Mouse (Mus musculus) lung, adult 10 weeks (tissue): ENCODE measurements around the gene Uox. TPM values are rescaled to one million over a fixed set of nuclear protein-coding genes. Genes with fewer than 3 reads are reported as not detected.

Source experiments
- polyA plus RNA-seq: library from polyadenylated mRNA; stranded (reverse); fragments of 350-450 nt; fragmentation: Illumina TruSeq; extraction: RNeasy Lipid Tissue Mini Kit (QIAGEN cat#74804); gene quantifications from one replicate; pipeline ENCODE4 v1.2.3, GENCODE M21; 2014; ENCODE audit warnings: low read depth, low replicate concordance; ENCODE audit not compliant: insufficient read depth

Uox gene
- polyA plus RNA-seq = 1.1 TPM

DNA sequence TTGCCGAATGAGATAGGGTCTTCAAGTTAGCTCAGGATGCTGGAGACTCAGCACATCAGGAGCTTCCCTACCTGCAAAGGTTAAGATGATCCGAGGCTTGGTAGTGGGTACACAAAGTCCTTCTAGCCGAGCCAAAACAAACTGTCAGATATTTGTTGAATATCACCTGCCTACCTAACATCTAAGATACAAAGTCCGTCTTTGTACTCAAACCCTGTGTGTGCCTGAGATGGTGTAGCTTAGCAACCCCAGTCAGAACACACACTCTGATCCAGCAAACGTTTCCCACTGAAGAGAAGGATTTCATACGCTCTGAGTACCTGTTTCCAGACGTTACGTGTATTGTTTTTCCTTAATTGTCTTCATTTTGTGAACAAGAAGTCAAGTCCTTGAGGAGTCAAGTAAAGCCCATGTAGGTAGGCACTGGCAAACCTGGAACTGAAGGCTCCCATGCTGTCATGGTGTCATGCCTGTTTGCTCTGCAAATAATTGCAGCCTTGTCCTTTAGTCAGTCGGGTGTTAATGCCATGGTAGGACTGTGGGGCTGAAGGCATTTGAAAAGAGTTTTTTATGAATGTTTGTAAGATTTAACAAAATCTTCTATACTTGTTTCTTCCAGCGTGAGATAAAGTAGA is at the start of gene Uox:
TSS of gene Uox (plus strand) at position 279 of the 635 bp plus-strand sequence.

DNA sequence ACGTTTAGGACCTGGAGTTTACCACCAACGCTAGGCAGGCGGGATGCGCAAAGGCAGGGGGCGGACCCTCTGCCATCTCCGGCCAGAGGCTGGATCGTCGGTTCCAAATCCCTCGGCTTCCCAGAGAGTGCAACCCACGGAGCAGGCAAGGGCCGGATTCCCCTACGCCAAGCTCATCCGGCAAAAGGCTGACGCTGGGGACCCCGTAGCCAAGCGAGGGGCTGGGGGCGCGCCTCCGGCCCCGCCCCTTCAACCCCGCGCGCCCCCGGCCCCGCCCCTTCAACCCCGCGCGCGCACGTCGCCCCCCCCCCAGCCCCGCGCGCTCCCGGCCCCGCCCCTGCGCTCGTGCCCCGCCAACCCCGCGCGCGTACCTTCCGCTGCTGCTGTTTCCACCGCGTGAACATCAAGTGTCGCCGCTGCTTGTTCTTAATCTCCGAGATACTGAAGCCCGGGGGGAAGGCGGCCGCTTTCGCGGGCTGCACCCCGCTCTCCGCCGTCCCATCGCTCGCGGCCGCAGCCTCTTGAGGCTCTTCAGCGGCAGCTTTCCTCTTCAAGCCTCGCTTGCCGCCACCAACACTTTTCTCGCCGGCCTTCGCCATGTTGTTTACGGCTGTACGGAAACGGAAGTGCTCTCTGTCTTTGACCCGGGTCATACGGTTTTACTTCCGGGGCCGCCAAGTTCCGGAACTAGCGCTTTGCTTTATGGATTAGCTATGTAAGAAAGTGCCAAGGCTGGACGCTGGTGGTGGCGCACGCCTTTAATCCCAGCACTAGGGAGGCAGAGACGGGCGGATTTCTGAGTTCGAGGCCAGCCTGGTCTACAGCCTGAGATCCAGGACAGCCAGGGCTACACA is 49.2 kb upstream of the Uox start, which contains the start of gene Rpf1:
TSS of gene Rpf1 (minus strand) at position 632 of the 854 bp plus-strand sequence.

DNA sequence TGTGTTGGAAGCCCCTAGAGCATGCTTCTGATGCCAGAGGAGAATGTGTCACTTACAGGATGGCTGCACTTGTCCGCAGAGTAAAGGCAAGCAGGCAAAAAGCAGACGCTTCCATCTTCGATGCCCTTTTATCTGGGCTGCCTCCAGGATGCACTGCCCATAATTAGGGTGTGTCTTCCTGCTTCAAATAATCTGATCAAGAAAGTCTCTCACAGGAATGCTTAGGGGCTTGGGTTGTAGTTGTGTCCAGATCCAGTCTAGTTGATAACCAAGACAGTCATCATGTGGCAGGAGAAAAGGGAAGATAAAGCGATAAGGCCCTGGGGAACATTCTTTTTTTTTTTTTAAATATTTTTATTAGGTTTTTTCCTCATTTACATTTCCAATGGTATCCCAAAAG is 45.3 kb downstream of the Uox start, which contains the start of gene Dnase2b:
TSS of gene Dnase2b (minus strand) at position 101 of the 400 bp plus-strand sequence.

DNA sequence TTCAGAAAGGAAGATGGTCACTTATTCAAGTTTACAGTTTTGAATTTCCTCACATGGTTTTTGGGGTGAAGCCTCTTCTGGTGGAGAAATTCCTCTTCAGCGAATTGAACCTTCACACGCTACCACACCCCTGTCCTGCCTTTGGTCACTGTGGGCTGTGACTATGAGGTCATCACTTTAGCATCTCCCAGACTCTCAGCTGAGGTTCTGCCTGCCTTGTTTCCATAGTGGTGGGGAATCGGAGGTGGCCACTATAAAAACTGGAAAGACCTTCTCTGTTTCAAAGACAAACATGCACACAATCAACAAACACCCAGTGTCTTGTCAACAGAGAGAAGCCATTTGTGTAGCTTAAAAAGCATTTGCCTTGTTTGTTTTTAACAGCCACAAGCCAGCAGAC is 81.0 kb downstream of the Uox start, which contains the start of gene 4930503B20Rik:
TSS of gene 4930503B20Rik (minus strand) at position 101 of the 400 bp plus-strand sequence.

Other genes with a start within 250 kb of the Uox start
- 8.8 TPM for gene Ssx2ip, start 165.8 kb upstream of the Uox start, polyA plus RNA-seq
- gene Ctbs, start 120.6 kb upstream of the Uox start, polyA plus RNA-seq = 7.6 TPM
- 2.2 TPM for gene Spata1, start 70.7 kb upstream of the Uox start, polyA plus RNA-seq
- gene Gng5, start 70.6 kb upstream of the Uox start, polyA plus RNA-seq = 393 TPM
- gene Rpf1, start 49.0 kb upstream of the Uox start, polyA plus RNA-seq = 32.4 TPM
- not detected for gene Dnase2b, start 45.2 kb downstream of the Uox start, polyA plus RNA-seq
- gene 4930503B20Rik, start 80.9 kb downstream of the Uox start, polyA plus RNA-seq = not detected
- gene Samd13, start 115.2 kb downstream of the Uox start, polyA plus RNA-seq = 0.66 TPM
- gene Prkacb, start 242.6 kb downstream of the Uox start, polyA plus RNA-seq = 22.2 TPM